Mouse (Mus musculus): ENCODE measurements at regions not wholly inside any gene's neighbourhood (a gene's known extent, or its start where the extent isn't known, plus 50 kb on each side); places are given as distances from the start of the nearest gene placed in this dataset.

DNA sequence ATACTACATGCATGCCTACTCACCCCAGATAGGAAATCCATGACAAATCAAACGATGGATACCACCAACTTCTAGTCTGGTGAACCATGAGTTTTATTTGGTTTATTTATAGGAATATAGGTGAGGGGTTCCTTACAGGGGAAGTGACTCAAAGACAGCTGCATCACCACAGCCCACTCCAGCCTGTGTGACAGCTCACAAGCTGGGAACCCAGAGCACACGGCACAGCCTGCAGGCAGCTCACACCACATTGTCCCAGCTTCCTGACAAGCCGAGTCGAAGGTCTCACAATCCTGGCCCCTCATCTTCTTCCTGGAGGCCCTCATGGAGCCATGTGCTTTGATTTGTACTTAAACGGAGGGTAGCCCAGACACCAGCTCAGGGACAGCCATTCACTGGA lies 214.7 kb downstream of the Cog6 start:
- DNase-seq (ENCODE audit: low spot score in 2 of 2): no peak

DNA sequence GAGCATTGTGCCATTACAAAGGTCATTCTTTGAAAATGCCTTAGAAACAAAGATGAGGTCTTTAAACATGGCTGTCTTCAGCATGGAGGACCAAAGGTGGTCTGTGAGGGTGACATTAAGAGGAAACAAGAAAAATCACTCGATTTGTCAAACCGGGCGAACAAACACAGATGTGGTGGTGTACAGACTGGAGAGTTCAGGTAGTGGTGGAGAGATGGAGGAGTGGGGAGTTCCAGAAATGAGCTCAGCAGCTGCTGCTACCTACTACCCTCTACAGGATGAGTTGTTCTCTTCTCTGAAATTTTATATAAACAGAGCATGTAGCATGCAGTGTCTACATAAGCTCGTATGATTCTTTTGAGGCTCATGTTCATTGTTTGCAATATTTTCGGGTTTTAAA lies 215.6 kb downstream of the Cog6 start:
- no peak for DNase-seq (ENCODE audit: low spot score in 2 of 2)

DNA sequence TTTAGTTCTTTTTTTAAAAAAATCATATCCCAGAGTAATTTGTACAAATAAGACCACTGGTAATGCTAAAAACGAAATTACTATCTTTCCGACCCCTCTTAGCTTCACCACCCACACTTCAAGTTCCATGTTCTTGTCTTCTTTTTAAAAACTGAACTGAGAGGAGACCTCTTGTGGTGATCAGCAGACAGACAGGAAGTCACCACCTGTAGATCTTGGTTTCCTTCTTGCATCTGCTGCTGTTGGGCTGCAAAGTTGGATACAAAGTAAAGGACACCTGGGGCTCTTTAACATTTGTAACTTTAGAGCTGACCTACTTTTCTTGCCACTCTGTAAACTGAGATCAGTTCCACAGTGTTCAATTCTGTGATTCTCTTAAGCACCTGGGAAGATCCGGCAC lies 216.4 kb downstream of the Cog6 start:
- DNase-seq (ENCODE audit: low spot score in 2 of 2): no peak

DNA sequence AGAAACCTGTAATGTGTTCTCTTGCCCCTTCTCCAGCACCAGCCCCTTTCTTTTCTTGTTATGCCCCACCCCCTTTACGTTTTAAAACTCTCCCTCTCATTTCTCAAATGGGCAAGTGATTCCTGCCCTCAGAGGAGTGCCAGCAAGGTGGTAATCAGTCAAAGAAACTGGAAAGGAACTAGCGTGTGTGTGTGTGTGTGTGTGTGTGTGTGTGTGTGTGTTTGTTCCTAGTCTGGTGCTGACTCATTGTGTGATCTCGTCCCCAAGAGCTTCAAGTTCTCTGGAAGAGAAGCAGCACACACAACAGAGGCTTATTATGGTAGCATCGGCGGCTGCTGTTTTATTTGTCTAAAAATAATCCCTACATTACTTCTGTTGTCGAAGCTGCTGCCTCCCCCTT lies 219.2 kb downstream of the Cog6 start:
- no peak for DNase-seq (ENCODE audit: low spot score in 2 of 2)

DNA sequence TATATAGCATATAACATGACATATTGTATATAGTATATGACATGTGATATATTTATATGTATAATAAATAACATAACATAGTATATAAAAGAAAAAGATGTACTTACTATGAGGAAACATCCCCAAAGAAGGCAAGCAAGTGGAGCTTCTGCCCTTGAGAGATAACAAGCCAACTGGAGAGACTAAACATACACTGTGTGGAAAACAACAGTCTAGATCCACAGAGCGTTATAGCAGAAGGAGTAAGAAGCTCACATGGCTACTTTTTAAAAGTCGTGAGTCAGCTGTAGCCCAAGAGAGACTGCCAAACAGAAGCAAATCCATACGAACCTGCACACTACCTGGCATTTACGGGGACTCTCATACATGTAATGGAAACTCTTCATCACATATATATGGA lies 219.9 kb downstream of the Cog6 start:
- DNase-seq (ENCODE audit: low spot score in 2 of 2): no peak

DNA sequence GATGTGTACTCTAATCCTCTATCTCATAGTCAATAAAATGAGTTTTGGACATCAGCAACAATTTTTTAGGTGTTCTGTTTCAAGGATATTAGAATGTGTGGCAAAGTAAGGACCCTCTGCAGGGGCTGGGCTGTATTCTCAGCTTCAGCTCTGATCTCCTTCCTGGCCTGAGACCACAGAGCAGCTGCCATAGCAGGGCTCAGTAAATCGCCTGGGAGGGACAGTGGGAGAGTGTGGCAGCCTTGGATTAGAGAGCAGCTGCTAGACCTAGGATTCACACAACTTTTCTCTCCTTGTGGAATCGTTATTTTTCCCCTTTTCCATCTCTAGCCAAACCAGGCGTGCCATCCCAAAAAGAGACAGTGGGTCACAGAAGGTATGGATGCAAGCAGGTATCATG lies 222.8 kb downstream of the Cog6 start:
- DNase-seq (ENCODE audit: low spot score in 2 of 2): no peak

DNA sequence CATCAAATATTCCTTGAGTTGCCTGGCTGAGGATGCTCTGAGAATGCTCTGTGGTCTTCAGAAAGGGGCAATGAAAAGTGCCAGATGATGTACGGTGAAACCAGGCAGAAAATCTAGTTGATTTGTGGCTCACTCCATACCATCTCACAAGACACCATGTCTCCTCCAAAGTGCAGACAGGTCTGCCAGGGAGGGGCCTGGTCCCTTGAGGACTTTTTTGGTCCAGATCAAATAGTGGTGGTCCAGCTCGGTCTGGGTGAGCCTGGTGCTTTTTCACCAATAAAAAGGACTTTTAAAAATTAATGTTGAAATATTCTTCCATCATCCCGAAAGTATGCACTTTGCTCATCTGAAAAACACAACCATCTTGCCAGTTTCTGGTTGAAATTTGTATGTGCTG lies 224.2 kb downstream of the Cog6 start:
- DNase-seq (ENCODE audit: low spot score in 2 of 2): no peak

DNA sequence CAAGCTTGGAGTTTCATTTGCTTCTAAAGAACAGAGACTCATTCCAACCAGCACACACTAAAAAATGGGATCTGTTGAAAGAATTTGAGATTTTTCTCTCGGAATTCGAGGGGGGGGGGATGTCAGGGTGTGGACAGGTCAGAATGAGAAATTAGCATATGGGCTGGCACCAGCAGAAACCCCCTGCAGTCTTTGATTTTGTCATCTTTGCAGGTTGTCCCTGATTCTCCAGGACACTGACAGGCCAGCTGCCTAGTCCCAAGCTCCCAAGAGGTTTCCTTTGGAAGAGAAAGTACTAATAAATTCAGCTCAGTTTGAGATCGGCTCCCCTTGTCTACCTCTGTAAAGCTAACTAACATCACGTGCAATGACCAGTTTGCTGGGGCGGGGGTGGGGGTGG lies 224.9 kb downstream of the Cog6 start:
- DNase-seq (ENCODE audit: low spot score in 2 of 2): no peak

DNA sequence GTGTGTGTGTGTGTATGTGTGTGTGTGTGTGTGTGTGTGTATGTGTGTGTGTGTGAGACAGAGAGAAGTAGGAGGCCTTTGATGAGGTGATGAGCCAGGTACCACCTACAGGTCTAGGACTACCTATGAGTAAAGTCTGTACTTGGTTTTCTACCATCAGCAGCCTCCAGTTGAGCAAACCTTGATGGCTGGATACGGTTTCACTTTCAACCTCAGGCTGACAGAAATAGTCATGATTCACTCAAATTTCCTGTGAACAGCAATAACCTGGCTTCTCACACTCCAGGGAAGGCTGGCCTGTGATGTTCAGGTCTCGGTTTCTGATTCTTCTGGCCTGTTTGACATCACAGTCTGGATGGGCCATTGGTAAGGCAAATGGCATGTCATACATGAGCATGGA lies 226.1 kb downstream of the Cog6 start:
- no peak for DNase-seq (ENCODE audit: low spot score in 2 of 2)

DNA sequence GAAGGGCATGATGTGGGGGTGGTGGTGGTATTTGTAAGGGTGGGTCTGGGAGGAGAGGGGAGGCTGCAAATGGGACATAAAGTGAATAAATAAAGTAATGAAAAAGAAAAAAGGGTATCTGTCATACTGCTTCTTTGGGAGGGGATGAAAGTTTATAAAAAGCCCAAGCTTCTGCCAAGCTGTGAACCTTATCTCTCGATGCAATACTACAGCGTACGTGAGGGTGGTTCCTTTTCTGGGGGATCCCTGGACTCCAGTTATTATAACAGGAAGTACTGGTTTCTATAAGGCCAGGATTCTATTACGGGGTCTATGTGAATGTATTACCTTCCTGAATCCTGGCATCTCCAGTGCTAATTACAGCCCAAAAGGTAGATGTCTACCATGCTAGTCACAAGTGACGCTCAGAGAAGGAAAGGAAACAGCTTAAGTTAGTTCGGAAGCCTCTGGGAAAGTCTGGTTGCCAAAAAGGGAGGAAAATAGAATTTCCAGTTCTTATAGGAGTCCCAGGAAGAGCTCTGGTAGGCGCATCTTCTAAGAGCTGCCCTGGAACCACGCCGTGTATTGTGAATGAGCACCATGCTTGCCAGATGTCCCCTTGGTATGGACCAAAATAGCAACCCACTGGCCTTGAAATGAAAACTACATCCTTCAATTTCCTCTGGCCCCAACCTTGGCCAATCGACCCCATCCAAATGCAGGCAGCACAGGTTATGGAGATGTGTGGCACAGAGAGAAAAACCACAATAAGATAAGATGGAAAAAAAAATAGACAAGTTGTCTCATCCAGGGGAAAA lies 228.9 kb downstream of the Cog6 start:
- no peak for DNase-seq (ENCODE audit: low spot score in 2 of 2)

DNA sequence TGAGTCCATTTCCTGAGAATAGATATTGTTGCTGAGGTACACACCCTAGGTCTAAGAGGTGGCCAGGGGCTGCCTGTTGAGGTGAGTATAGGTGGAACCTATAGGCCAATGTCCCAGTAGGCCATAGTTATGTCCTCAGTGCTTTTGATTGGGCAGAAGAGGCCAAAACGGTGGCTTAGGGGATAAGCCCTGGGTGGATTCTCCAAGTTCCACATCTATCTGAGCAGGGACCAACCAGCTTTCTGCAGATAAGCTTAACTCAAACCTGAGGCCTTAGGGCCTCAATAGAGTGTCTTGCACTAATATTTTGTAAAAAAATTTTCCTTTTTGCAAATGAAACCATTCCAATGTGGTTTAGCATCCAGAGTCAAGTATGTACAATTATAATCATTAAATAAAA lies 231.4 kb downstream of the Cog6 start:
- no peak for DNase-seq (ENCODE audit: low spot score in 2 of 2)

DNA sequence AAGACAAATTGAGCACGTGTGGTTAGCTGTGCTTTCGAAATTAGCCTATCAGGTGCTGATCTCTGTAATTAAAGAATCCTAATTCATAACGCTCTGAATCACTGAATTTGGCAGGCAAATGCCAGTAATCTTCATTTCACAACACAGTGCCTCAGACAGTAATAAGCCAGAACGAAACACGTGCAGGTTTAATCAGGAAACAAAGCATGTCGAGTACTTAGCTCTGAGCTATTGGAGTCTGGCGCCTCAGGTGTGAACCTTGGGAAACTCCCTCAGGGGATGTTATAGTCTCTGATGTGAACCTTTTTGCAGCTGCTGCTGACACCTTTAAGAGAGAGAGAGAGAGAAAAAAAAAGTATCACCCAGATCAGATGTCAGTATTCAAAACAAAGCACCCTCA lies 232.6 kb downstream of the Cog6 start:
- DNase-seq (ENCODE audit: low spot score in 2 of 2): no peak

DNA sequence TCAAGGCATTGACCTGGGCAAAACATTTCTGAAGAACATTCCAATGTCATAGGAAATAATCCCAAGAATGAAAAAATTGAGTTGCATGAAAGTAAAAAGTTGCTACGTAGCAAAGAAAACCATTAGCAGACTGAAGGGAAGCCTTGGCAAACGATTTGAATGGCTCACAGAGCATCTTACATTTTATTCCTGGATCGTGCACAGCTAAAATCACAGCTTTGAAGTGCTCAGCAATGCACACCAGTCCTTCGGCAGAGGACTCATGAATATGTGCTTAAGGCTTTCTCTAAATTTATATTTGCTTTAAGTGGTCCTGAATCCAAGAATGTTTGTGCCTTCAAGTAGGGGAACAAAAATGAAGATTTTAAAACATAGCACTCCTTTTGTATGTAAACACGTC lies 234.5 kb downstream of the Cog6 start:
- no peak for DNase-seq (ENCODE audit: low spot score in 2 of 2)

DNA sequence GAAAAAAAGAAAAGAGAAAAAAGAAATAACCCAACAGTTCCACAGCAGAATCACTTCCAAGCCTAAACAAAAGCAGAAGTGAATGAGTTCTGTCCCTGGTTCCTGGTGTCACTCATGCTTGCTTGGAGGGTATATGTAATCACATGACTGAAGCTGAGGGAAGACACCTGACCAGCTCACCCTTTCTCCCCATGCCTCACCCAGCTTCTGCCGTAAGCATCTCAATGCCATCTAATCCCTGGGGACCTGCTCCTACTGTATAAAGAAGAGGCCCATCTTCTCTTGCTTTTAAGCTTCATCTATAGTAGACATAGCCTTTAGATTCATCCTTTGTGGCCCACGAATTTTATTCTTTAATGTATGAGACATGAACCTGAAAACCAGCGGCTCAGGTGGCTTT lies 235.5 kb downstream of the Cog6 start:
- no peak for DNase-seq (ENCODE audit: low spot score in 2 of 2)

DNA sequence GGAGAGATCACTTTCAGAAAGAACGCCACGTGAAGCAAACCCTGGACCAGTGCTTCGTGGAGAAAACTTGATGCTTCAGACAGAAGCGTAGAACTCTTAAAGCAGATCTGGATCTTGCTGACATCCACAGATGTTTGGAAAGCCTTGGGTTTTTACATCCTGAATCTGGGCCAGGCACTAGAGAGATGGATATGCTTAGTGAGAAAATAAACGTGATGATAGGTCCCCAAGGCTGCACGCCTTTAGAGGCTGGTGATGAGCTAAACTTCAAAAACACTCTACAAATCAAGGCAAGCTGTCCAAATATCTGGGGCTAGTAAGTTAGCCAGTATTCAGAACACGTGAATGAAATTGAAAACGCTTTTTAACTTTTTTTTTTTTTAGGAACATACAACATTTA lies 236.7 kb downstream of the Cog6 start:
- DNase-seq (ENCODE audit: low spot score in 2 of 2): no peak

DNA sequence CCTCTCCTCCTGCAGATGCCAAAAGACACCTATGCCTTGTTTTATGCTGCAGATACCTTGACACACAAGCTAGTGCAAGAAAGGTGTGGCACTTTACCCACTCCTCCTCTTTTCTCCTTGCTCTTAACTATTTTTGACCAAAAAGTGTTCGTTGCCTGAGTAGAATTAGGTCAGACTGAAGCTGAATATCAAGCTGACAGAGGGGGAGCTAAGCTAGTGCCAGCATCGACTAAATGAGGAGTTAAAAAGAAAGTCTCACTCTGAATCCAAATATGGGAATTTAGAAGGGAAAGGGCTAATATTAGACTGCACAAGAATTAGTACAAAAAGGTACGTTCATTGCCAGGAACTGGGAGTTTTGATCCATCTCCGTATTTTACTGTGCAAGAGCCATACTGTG lies 241.2 kb downstream of the Cog6 start:
- no peak for DNase-seq (ENCODE audit: low spot score in 2 of 2)

DNA sequence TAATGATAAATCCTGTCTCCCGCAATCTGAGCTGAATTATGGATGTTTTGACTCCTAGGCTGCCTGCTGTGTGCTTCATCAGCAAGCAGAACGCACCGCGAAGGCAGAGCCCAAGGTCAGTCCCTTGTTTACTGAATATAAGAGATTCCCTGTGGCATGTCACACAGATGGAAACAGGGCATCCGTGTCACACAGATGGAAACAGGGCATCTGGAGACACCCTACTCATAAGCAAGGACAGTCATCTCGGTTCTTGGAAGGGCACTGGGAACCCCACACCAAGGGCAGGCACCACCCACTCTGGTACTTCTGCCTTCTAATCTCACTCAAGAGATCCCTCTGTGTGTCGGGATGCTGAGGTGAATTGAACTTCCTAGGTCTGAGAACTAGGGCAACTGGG lies 241.9 kb downstream of the Cog6 start:
- no peak for DNase-seq (ENCODE audit: low spot score in 2 of 2)

DNA sequence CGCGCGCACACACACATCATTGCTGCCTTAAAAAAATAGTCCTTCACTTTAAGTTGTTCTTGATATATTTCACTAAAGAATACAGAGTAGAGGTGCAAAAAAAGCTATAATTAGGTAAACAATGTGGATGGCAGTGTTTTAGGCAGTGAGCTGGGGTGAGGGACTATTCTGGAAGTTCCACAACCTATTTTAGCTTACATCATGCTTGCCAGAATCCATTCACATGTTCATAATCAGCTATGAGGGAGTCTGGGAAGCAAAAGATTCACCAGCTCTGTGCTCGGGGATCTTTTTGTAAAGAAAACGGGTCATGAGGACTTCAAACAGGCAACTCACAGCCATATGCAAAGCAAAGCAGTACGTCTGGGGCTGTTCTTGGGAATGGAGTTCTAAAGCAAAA lies 242.3 kb downstream of the Cog6 start:
- DNase-seq (ENCODE audit: low spot score in 2 of 2): no peak

DNA sequence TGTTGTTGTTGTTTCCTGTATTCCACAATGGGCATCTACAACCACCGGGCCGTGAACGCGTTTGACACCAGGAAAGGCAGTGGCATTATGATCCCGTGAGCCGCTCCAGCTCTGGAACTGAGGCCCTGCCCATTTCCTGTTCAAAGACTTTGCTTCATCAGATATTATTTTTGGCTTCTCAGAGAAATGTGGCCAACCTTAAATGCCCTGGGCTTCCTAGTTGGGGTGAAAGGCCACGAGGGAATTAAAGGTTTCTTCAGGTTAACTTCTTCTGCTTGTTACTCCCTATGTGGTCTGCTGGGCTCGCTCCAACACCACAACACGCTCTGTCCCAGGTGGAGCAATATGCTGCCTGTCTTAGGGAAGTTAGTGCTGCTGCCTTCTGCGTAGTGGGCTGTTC lies 249.8 kb downstream of the Cog6 start:
- DNase-seq (ENCODE audit: low spot score in 2 of 2): no peak

DNA sequence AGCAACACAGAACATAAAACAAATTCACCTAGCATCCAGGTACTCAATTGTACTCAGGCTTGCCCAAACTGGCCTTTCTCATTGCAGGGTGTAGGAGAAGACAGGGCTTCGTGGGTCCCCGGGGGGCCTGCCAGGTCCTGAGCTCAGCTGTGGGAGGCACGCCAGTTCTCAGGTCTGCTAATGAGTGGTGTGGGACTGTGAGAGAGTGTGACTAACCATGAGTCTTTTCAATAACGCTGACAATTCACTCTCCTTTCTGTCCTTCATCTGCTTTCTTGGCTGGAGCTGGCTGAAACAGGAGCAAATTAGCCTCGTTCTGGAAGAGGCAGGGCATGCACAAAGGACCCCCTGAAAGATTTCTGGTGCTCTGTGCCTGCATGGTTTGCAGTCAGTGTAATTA lies 250.2 kb downstream of the Cog6 start:
- DNase-seq (ENCODE audit: low spot score in 2 of 2): no peak

DNA sequence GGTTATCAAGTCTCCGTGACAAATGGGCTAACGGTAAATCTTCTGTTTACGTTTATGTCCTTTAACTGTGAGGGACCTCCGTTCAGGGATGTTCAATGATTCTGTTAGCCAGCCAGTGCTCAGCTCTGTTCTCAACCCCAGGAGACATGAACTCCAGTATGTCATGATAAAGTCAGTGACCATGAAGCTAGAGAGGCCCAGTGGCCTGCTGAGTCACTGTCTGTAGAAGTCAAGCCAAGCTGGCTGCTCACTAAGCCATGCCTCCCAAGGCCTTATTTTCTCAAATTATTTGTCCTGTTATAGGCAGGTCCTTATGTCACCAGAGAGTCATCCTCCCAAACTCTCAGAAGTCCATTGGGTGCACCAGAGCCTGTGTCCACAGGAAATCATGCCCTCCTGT lies 252.9 kb downstream of the Cog6 start:
- no peak for DNase-seq (ENCODE audit: low spot score in 2 of 2)

DNA sequence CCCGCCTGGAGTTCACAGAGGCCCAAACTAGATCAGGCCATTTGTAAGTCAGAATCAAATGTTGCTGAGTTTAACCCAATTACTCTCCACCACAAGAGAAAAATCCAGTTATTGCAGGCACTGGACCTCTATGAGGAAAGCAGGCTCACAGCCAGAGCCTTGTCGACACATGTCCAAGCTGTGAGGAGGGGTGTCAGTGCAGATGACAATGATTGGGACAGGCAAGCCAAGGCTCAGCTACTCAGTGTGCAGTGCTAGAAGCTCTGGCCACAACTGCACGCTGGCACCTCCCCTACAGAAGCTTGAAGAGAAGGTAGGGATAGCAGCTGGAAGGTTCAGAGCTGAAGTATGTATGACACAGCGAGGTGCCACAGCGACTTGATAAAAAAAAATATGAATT lies 253.4 kb downstream of the Cog6 start:
- no peak for DNase-seq (ENCODE audit: low spot score in 2 of 2)

DNA sequence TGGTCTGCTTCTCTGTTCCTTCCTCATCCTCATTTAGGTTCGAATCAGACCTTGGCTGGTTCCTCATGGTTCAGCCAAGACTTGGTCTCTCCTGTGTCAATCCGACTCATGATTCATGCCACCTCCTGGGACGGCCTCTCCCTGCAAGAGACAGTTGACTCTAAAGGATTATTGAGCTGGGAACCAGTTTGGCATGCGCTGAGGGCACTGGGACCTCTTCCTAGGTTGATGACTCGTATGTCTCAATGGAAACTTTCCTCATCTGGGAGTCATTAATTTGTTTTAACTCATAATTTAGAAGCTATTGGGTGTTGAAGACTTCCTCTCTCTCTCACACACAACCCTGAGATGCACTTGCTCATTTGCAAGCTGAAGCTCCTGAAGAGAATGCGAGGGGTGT lies 254.5 kb downstream of the Cog6 start:
- DNase-seq (ENCODE audit: low spot score in 2 of 2): no peak

DNA sequence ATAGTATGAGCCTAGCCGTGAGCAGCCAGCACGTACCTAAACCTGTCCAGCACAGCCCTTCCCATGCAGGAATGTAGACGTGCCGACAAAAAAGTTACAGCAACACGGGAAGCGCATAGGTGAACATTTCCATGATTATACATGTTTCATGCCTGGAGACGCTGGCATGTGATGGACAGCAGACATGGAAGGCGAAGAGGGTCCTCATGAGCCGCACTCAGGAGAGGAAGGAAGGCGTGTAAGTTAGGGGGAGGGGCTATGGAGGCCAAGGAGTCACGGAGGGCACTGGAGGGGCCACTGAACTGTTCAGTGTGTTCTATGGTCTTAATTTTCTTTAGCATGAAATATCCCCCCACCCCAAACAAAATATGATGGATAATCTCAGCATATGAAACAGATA lies 257.2 kb downstream of the Cog6 start:
- no peak for DNase-seq (ENCODE audit: low spot score in 2 of 2)

All from frontal cortex, postnatal 25 days (tissue).